In genomic region chr8:94140266-94140795, GRCm38 (mm10) we compare ENCODE assay signal across 25 mouse cellular contexts. TPM values are rescaled to one million over a fixed set of nuclear protein-coding genes. Genes with fewer than 3 reads are reported as not detected.
A peak's percentile ranks its signal among the peaks of the same experiment; 100 is the strongest.
DNase-seq lines count a peak whose midpoint lies in the region; TF ChIP-seq lines count a peak whose summit lies in the region.
"Had no signal": no experiment of that assay in that cellular context is flagged by ENCODE, and none has a peak within 500 bp of the region (broad histone marks: within the 10 kb centered on the region; RNA-seq: fewer than 3 reads in every experiment).

No protein-coding gene starts in this region.

- no peak overlapping the region for H3K4me3 ChIP-seq in gastrocnemius, adult 2 months
- H3K4me3 ChIP-seq: forebrain, embryonic 10.5 days; forebrain, embryonic 13.5 days; heart, adult 2 months; heart, embryonic 10.5 days; heart, embryonic 13.5 days; hindbrain, embryonic 13.5 days had no signal

- H3K27ac ChIP-seq in gastrocnemius, adult 2 months, result peak overlapping the region; percentile 64
- H3K27ac ChIP-seq: forebrain, embryonic 10.5 days; forebrain, embryonic 13.5 days; heart, adult 2 months; heart, embryonic 10.5 days; heart, embryonic 13.5 days; hindbrain, embryonic 13.5 days had no signal

- no peak for TF ChIP-seq CTCF in gastrocnemius, adult 2 months (IDR thresholded peaks at IDR 0.05)

- peak; percentile 14 for DNase-seq in adrenal gland, adult 8-10 months
- DNase-seq in adrenal gland, postnatal 10 days, result no peak
- peak; percentile 71 for DNase-seq in gastrocnemius, adult 2 months
- no peak for DNase-seq in gastrocnemius, postnatal 10 days
- DNase-seq in gastrocnemius, postnatal 25 days, result peak; percentile 57
- no peak for DNase-seq in heart, postnatal 14 days
- DNase-seq: B cell, adult 2 months; cerebellum, adult 18-20 months; cerebellum, adult 9-10 months; cerebellum, postnatal 14 days; heart, adult 2 months; kidney, adult 18-20 months; kidney, adult 9 months had no signal

- intact Hi-C loops in gastrocnemius, adult 2 months (cut with DNase I), result no loop called here
- intact Hi-C loops in heart, postnatal 14 days (cut with DNase I), result no loop called here

RNA-seq across cellular contexts. Expression of gene Mt4, which starts 3.3 kb away (rescaled TPM):
- total RNA-seq in adrenal gland, adult 8-10 months (2022), result not detected
- not detected for total RNA-seq in adrenal gland, postnatal 10 days (2021)
- not detected for total RNA-seq in gastrocnemius, adult 2 months (2021)
- total RNA-seq in gastrocnemius, postnatal 10 days (2021), result not detected
- not detected for total RNA-seq in gastrocnemius, postnatal 25 days (2021)
- not detected for total RNA-seq in heart, postnatal 14 days (2021)
- total RNA-seq: adrenal gland, adult 18-20 months; CH12.LX; G1E; gastrocnemius, adult 8-10 months; granulocyte monocyte progenitor cell, adult 5-6 weeks; heart, adult 2 months; heart, postnatal 25 days; hematopoietic stem cell, adult 5-6 weeks had no signal

RNA-seq across cellular contexts. Expression of gene Mt3, which starts 12.1 kb away (rescaled TPM):
- 10 to 100 TPM in 2 of 4 experiments, 1 to 10 TPM in 2; 7.4 to 11.2 (median 9.6) TPM for total RNA-seq in adrenal gland, adult 8-10 months (2022)
- total RNA-seq in adrenal gland, postnatal 10 days (2021), result 10 to 100 TPM in 1 of 2 experiments, 1 to 10 TPM in 1; 7.6 to 11.1 TPM
- total RNA-seq in gastrocnemius, adult 2 months (2021), result 1 to 10 TPM; 1.6 to 2.7 TPM
- 10 to 100 TPM; 11.0 to 22.2 TPM for total RNA-seq in gastrocnemius, postnatal 10 days (2021)
- total RNA-seq in gastrocnemius, postnatal 25 days (2021), result 1 to 10 TPM; 5.0 to 5.1 TPM
- total RNA-seq in heart, postnatal 14 days (2021), result 1 to 10 TPM; 4.9 to 5.5 TPM
- total RNA-seq: G1E; granulocyte monocyte progenitor cell, adult 5-6 weeks; hematopoietic stem cell, adult 5-6 weeks had no signal

RNA-seq across cellular contexts. Expression of gene Mt2, which starts 32.1 kb away (rescaled TPM):
- 100 to 1,000 TPM; 120 to 244 (median 215) TPM for total RNA-seq in adrenal gland, adult 8-10 months (2022)
- 100 to 1,000 TPM in 1 of 2 experiments, 10 to 100 TPM in 1; 67.8 to 348 TPM for total RNA-seq in adrenal gland, postnatal 10 days (2021)
- 100 to 1,000 TPM; 103 to 148 TPM for total RNA-seq in gastrocnemius, adult 2 months (2021)
- total RNA-seq in gastrocnemius, postnatal 10 days (2021), result 10 to 100 TPM; 35.0 to 63.8 TPM
- 100 to 1,000 TPM in 1 of 2 experiments, 10 to 100 TPM in 1; 61.6 to 106 TPM for total RNA-seq in gastrocnemius, postnatal 25 days (2021)
- total RNA-seq in heart, postnatal 14 days (2021), result 10 to 100 TPM; 71.0 to 71.3 TPM

RNA-seq across cellular contexts. Expression of gene Mt1, which starts 38.6 kb away (rescaled TPM):
- total RNA-seq in adrenal gland, adult 8-10 months (2022), result 100 to 1,000 TPM; 179 to 332 (median 286) TPM
- total RNA-seq in adrenal gland, postnatal 10 days (2021), result 100 to 1,000 TPM; 147 to 449 TPM
- total RNA-seq in gastrocnemius, adult 2 months (2021), result 100 to 1,000 TPM; 120 to 127 TPM
- total RNA-seq in gastrocnemius, postnatal 10 days (2021), result 10 to 100 TPM; 29.0 to 43.8 TPM
- total RNA-seq in gastrocnemius, postnatal 25 days (2021), result 10 to 100 TPM; 63.7 to 91.7 TPM
- 100 to 1,000 TPM; 388 to 401 TPM for total RNA-seq in heart, postnatal 14 days (2021)

RNA-seq across cellular contexts. Expression of gene Bbs2, which starts 41.6 kb away (rescaled TPM):
- total RNA-seq in adrenal gland, adult 8-10 months (2022), result 10 to 100 TPM; 24.6 to 32.1 (median 28.2) TPM
- 10 to 100 TPM; 13.0 to 17.4 TPM for total RNA-seq in adrenal gland, postnatal 10 days (2021)
- 1 to 10 TPM; 2.5 to 4.6 TPM for total RNA-seq in gastrocnemius, adult 2 months (2021)
- total RNA-seq in gastrocnemius, postnatal 10 days (2021), result 1 to 10 TPM; 3.9 to 4.7 TPM
- total RNA-seq in gastrocnemius, postnatal 25 days (2021), result 1 to 10 TPM; 1.5 to 2.3 TPM
- 1 to 10 TPM; 5.3 to 7.9 TPM for total RNA-seq in heart, postnatal 14 days (2021)

Comparison
In these comparisons a context has a peak if more than half of its experiments do, and no peak if none do; other contexts are left out.
1. DNase-seq: peak in adrenal gland, adult 8-10 months (single experiment), gastrocnemius, adult 2 months (single experiment) and gastrocnemius, postnatal 25 days (single experiment); none in adrenal gland, postnatal 10 days (single experiment), gastrocnemius, postnatal 10 days (single experiment) and heart, postnatal 14 days (0 of 2).